ENCODE assay signal across 13 mouse cellular contexts in genomic region chr8:106437781-106438180, GRCm38 (mm10). TPM values are rescaled to one million over a fixed set of nuclear protein-coding genes. Genes with fewer than 3 reads are reported as not detected.
DNase-seq lines count a peak whose midpoint lies in the region; ATAC-seq lines count a peak whose summit lies in the region.
"Had no signal": no experiment of that assay in that cellular context is flagged by ENCODE, and none has a peak within 500 bp of the region (broad histone marks: within the 10 kb centered on the region; RNA-seq: fewer than 3 reads in every experiment).

No protein-coding gene starts in this region.

- peaks cover 4% of the 10 kb centered on the region; the same call in 1 of the 2 replicates for H3K4me1 ChIP-seq in stomach, embryonic 16.5 days (ENCODE audit: control insufficient read depth, insufficient read depth, low read length)
- no peaks in the 10 kb centered on the region for H3K4me1 ChIP-seq in intestine, embryonic 15.5 days (replicated peaks)
- H3K4me1 ChIP-seq: embryonic facial prominence, embryonic 13.5 days had no signal

- no peak overlapping the region for H3K27ac ChIP-seq in stomach, embryonic 16.5 days (ENCODE audit: low read length)
- H3K27ac ChIP-seq in intestine, embryonic 15.5 days, result no peak overlapping the region
- H3K27ac ChIP-seq: embryonic facial prominence, embryonic 13.5 days; gastrocnemius, adult 2 months; hindbrain, embryonic 14.5 days; macrophage had no signal

- H3K4me2 ChIP-seq in stomach, embryonic 16.5 days (ENCODE audit: low read depth, low read length), result no peak overlapping the region
- no peak overlapping the region for H3K4me2 ChIP-seq in intestine, embryonic 15.5 days (replicated peaks)
- H3K4me2 ChIP-seq: embryonic facial prominence, embryonic 13.5 days; hindbrain, embryonic 14.5 days had no signal

- H3K36me3 ChIP-seq in stomach, embryonic 16.5 days (ENCODE audit: control insufficient read depth, insufficient read depth, low read length), result no peaks in the 10 kb centered on the region
- H3K36me3 ChIP-seq in intestine, embryonic 15.5 days, result no peaks in the 10 kb centered on the region
- H3K36me3 ChIP-seq: embryonic facial prominence, embryonic 13.5 days had no signal

- peak; percentile 47 to 63 for DNase-seq in cerebellum, postnatal 14 days
- DNase-seq in left cerebral cortex, postnatal 4 days, result peak; percentile 50
- no peak for DNase-seq in left cerebral cortex, postnatal 36 days (ENCODE audit: low spot score in 2 of 2)
- DNase-seq in kidney, postnatal 25 days, result peak; percentile 44 to 61
- DNase-seq in spleen, postnatal 4 days (ENCODE audit: low spot score in 2 of 2), result no peak
- DNase-seq: gastrocnemius, adult 2 months; thymus, postnatal 36 days had no signal

- H3K9me3 ChIP-seq in stomach, embryonic 16.5 days (replicated peaks; ENCODE audit: control insufficient read depth, low read length), result 0 out of 2 replicates have a peak, but pooled peaks cover 2% of the 10 kb centered on the region
- no peaks in the 10 kb centered on the region for H3K9me3 ChIP-seq in intestine, embryonic 15.5 days
- H3K9me3 ChIP-seq: embryonic facial prominence, embryonic 13.5 days had no signal

- no peak overlapping the region for H3K4me3 ChIP-seq in stomach, embryonic 16.5 days (replicated peaks; ENCODE audit: low read length)
- H3K4me3 ChIP-seq in intestine, embryonic 15.5 days (replicated peaks), result no peak overlapping the region
- H3K4me3 ChIP-seq: embryonic facial prominence, embryonic 13.5 days; gastrocnemius, adult 2 months had no signal

- ATAC-seq in cerebellum, adult (ENCODE audit: insufficient number of reproducible peaks, low FRiP score, low TSS enrichment), result no peak
- peak; percentile 25; the same call in 1 of the 2 replicates for ATAC-seq in stomach, embryonic 16.5 days (ENCODE audit: insufficient read depth, low FRiP score)
- ATAC-seq in intestine, embryonic 15.5 days, result no peak

- 24% methylated on average over 3 of the region's 3 CpGs for WGBS in stomach, embryonic 16.5 days
- 49% methylated on average over 3 of the region's 3 CpGs for WGBS in intestine, embryonic 15.5 days

- H3K9ac ChIP-seq in stomach, embryonic 16.5 days (ENCODE audit: low read length), result no peak overlapping the region
- no peak overlapping the region for H3K9ac ChIP-seq in intestine, embryonic 15.5 days
- H3K9ac ChIP-seq: embryonic facial prominence, embryonic 13.5 days; hindbrain, embryonic 14.5 days had no signal

- no peaks in the 10 kb centered on the region for H3K27me3 ChIP-seq in stomach, embryonic 16.5 days (ENCODE audit: control insufficient read depth, insufficient read depth, low read length)
- no peaks in the 10 kb centered on the region for H3K27me3 ChIP-seq in intestine, embryonic 15.5 days (replicated peaks)
- H3K27me3 ChIP-seq: embryonic facial prominence, embryonic 13.5 days had no signal

- intact Hi-C loops in left cerebral cortex, postnatal 4 days (cut with DNase I), result no loop called here
- intact Hi-C loops in left cerebral cortex, postnatal 36 days (cut with DNase I), result no loop called here

RNA-seq across cellular contexts. Expression of gene Zfp90, which starts 22.7 kb away (rescaled TPM):
- 10 to 100 TPM; 39.3 to 39.8 TPM for total RNA-seq in left cerebral cortex, postnatal 4 days (2021)
- total RNA-seq in left cerebral cortex, postnatal 36 days (2021), result 10 to 100 TPM; 11.1 to 11.7 TPM
- 15.3 and 18.1 TPM in 2 replicates for polyA plus RNA-seq in stomach, embryonic 16.5 days (2015; fragmentation: Nextera tagmentation; extraction: Ambion mirVana)
- polyA plus RNA-seq in intestine, embryonic 15.5 days (2015; fragmentation: Nextera tagmentation; extraction: Ambion mirVana), result 13.9 and 15.3 TPM in 2 replicates

Comparison
In these comparisons a context has a peak if more than half of its experiments do, and no peak if none do; other contexts are left out.
1. DNase-seq: peak in cerebellum, postnatal 14 days (2 of 2), left cerebral cortex, postnatal 4 days (single experiment) and kidney, postnatal 25 days (2 of 2); none in left cerebral cortex, postnatal 36 days (0 of 2) and spleen, postnatal 4 days (0 of 2).